Mouse (Mus musculus) retina, postnatal 7 days (tissue): ENCODE data around the gene Adam4.
"Not testable (repeated sequence)": the region's sequence is repeated elsewhere in the genome, so short reads cannot be mapped to it uniquely, and the experiment has no call there.

Experiments used
- DNase-seq: peaks from one replicate; pipeline ENCODE4 v3.0.0-alpha.2; 2012; ENCODE audit warnings: low read depth, low spot score

The Adam4 gene

GRCm38 (mm10) chr12:81421846-81422245 is at the start of gene Adam4:
Adam4 (minus strand) TSS chr12:81421946.
- DNase-seq = no peak

GRCm38 (mm10) chr12:81459051-81459450 is 37.3 kb upstream of the Adam4 start:
- DNase-seq = not testable (repeated sequence)

- not testable (repeated sequence) for DNase-seq
These were observed 17.2 kb upstream of the Adam4 start for GRCm38 (mm10) chr12:81438985-81439384.

GRCm38 (mm10) chr12:81434778-81435177 is 13.0 kb upstream of the Adam4 start:
- not testable (repeated sequence) for DNase-seq

- DNase-seq = no peak
These were observed 8.5 kb downstream of the Adam4 start for GRCm38 (mm10) chr12:81413211-81413610.

- no peak for DNase-seq
These were observed 12.8 kb downstream of the Adam4 start for GRCm38 (mm10) chr12:81408966-81409365.

- DNase-seq = peak; percentile 56
These were observed 19.6 kb downstream of the Adam4 start for GRCm38 (mm10) chr12:81402187-81402586.

GRCm38 (mm10) chr12:81379364-81379763 is 42.4 kb downstream of the Adam4 start, which contains the start of gene Gm4787:
Gm4787 (minus strand) TSS chr12:81379464.
- DNase-seq = not testable (repeated sequence)
